20 mouse cellular contexts compared by ENCODE assay signal in the genomic region with DNA sequence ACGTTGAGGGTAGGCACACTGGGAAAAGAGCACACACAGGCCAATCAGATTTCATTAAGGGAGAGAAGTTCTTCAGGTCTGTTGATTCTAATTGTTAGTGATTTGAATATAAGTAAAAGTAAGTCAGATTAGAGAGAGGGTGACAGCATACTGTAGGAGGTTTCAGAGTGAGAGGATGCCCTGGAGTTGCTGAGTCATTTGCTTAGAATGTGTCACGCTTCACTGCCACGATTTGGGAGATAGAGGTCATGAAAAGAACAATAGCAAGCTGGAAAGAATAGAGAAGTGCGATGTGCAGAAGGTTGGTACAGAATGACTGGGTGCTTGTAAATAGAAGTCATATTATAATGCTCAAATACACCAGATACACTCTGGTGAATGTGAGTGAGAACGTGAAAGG.
"Had no signal": no experiment of that assay in that cellular context is flagged by ENCODE, and none has a peak within 500 bp of the region (broad histone marks: within the 10 kb centered on the region; RNA-seq: fewer than 3 reads in every experiment).

No protein-coding gene starts in this region.

- H3K27me3 ChIP-seq: kidney, embryonic 15.5 days; limb, embryonic 12.5 days; limb, embryonic 15.5 days; lung, embryonic 15.5 days; midbrain, embryonic 13.5 days; neural tube, embryonic 13.5 days had no signal

- DNase-seq: kidney, adult 8-10 months; kidney, postnatal 10 days; kidney, postnatal 4 days; left cerebral cortex, postnatal 4 days; liver, postnatal 0 days; lung, postnatal 10 days; lung, postnatal 4 days; right cerebral cortex, adult 18-20 months; right cerebral cortex, postnatal 14 days; right cerebral cortex, postnatal 4 days; thymus, adult 2 months; thymus, postnatal 14 days; thymus, postnatal 4 days had no signal

- ATAC-seq: liver, postnatal 0 days; midbrain, embryonic 13.5 days; midbrain, embryonic 16.5 days had no signal
